Mouse (Mus musculus) activated CD4-positive, CD25-positive, alpha-beta regulatory T cell (primary cell): ENCODE measurements around the gene Sgta. TPM values are rescaled to one million over a fixed set of nuclear protein-coding genes. Genes with fewer than 3 reads are reported as not detected.

Experiments
- polyA plus RNA-seq, 2 experiments: library from polyadenylated mRNA; unstranded; fragments of 100-300 nt; shearing (Covaris generic); gene quantifications; one replicate each; pipeline ENCODE4 v1.2.1; 2017

The Sgta gene
- polyA plus RNA-seq = 10 to 100 TPM; 79.3 to 94.4 TPM

DNA sequence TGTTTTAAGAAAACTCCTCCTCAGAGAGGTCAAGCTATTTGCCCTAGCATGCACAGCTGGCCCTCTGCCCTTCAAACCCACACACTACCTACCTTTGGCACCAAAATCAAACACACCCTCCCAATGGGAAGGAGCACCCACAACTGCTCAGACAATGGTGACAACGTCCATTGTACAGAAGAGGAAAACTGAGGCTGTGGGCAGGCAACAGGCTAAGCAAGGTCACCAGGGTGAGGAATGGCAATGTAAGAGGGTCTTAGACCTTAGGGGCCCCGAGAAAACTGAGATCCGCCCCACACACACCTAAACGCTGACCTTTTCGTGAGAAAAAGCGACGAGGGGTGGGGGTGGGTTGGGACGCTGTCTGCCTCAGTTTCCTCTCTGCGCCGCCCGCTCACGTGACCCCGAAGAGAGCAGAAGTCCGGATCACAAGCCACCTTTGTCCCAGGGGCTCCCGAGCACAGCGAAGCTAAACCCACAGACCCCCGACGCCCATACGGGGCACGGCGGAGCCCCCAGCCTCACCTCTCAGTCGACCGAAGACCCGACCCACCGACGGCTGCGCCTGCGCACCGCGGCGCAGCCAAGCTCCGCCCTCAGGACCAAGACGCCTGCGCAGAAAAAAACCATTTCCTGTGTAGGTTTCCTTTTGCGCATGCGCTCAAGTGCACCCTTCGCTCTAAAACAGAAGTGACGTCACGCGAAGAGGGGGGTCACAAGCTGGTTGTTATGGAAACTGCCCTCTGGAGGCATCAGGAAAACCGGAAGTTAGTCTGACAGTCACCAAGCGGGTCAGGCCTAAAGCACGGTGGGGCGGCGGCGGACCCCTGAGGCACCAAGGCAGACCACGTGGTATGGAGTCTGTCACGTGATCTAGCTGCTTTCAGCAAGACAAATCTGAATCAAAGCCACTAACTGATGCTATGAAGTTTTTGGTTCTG is at the start of gene Sgta:
Gene Sgta, minus strand, starts transcription at position 579 of the 941 bp plus-strand sequence.

GRCm38 (mm10) chr10:81105565-81106112 is 45.7 kb upstream of the Sgta start, which contains the start of gene Map2k2:
Gene Map2k2 (plus strand): TSS chr10:81105915.

DNA sequence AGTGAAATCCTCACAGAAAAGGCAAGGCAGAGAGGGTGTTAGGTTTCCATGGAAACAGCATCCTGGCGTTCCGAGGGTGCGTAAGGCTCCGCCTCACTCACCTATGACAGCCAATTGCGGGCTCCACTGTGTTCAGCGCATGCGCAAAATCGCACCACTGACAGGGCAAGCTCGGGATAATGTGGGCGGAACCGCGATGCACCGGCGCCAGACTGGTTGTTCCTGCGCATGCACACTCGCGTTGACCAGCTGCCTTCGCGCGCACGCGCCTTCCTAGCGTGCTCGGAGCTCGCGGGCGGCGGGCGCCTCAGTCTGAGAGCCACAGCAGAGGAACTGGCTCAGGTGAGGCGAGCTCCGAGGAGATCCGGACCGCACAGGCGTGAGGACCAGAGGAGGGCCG is 9.9 kb upstream of the Sgta start, which contains the start of gene Thop1:
Gene Thop1, plus strand, starts transcription at position 200 of the 400 bp plus-strand sequence.

GRCm38 (mm10) chr10:81036988-81037580 is 22.9 kb downstream of the Sgta start, which contains the start of gene Slc39a3:
Gene Slc39a3 (minus strand): TSS chr10:81037426.

DNA sequence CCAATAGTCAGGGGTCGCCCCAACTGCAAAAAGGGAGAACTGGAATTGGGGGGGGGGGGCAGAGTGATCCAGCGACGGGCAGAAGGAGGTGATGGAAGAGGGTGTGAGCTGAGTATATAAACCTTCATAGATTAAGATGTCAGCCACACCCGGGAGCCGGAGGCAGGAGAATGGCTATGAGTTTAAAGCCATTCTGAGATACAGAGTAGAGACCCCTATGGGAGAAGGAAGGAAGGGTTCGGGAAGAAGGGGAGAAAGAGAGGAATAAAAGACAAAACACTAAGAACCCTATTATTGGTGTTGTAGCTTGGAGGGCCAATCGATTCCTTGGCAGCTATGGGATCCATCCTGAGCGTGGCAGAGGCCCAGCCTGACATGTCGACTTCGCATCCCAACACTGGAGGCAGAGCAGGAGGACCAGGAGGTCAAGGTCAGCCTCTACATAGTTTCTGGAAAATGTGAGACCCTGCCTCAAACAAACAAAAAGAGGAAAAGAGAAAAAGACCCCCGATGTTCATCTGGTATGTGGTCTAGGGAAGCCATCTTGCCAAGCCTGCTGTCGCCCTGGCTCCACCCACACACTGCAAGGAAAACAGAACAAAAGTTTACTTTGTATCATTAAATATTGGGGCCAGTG is 34.2 kb downstream of the Sgta start, which contains the start of gene Diras1:
Gene Diras1, minus strand, starts transcription at position 24 of the 637 bp plus-strand sequence.

DNA sequence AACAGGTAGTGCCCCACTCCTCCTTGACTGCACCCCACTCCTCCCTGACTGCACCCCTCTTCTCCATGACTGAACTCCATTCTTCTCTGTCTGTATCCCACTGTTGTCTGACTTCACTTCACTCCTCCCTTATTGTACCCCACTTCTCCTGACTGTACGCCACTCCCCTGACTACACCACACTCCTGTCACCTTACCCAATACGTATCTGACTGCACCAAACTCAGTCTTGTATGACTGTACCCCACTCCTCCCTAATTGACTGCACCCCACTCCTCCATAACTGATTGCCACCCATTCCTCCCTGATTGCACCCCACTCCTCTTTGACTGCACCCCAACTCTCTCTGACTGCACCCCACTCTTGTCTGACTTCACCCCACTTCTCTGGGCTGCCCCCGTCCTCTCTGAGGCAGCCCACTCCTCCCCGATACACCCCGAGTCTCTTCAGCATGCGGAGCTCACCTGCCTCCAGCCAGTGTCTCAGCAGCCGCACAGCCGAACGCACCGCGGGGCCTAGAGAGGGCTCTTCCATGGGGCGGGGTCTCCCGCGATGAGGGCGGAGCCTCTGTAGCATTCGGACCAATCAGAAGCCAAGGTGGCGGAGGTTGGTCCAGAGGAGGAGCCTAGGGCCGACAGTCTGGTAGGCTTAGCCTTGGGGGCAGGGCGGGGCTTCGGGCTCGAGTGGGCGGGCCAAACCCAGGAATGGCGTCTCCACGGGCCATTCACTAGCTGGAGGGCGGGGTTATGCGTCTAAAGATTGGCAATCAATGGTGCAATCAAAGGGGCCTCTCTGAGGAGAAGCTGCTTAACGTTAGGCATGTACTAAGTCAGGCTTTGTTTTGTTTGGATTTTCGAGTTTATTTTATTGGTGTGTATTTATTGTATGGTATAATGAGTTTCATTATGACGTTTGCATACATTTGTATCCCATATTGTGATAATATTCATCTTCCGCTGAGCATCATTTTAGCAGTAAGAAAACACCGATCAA is 45.3 kb downstream of the Sgta start, which contains the start of gene Gng7:
Gene Gng7, minus strand, starts transcription at position 553 of the 992 bp plus-strand sequence.

Other genes with a start within 250 kb of the Sgta start
- under 1 TPM in 1 of 2 experiments, not detected in 1; 0.53 TPM for gene Jsrp1, start 246.7 kb downstream of the Sgta start, polyA plus RNA-seq
- 1,000 to 10,000 TPM; 2,247 to 2,345 TPM for gene Oaz1, start 233.5 kb downstream of the Sgta start, polyA plus RNA-seq
- under 1 TPM in 1 of 2 experiments, not detected in 1; 0.21 TPM for gene Lingo3, start 216.1 kb downstream of the Sgta start, polyA plus RNA-seq
- gene Lsm7, start 205.0 kb downstream of the Sgta start, polyA plus RNA-seq = 100 to 1,000 TPM; 151 to 243 TPM
- 10 to 100 TPM; 20.9 to 29.3 TPM for gene Sppl2b, start 204.9 kb downstream of the Sgta start, polyA plus RNA-seq
- under 1 TPM in 1 of 2 experiments, not detected in 1; 0.05 TPM for gene Tmprss9, start 188.3 kb downstream of the Sgta start, polyA plus RNA-seq
- gene Timm13, start 159.2 kb downstream of the Sgta start, polyA plus RNA-seq = 100 to 1,000 TPM; 213 to 220 TPM
- 10 to 100 TPM in 1 of 2 experiments, 1 to 10 TPM in 1; 7.6 to 12.9 TPM for gene Lmnb2, start 141.9 kb downstream of the Sgta start, polyA plus RNA-seq
- gene Gadd45b, start 130.1 kb downstream of the Sgta start, polyA plus RNA-seq = 10 to 100 TPM; 40.6 to 80.6 TPM
- gene Gng7, start 45.2 kb downstream of the Sgta start, polyA plus RNA-seq = under 1 TPM in 1 of 2 experiments, not detected in 1; 0.28 TPM
- under 1 TPM in 1 of 2 experiments, not detected in 1; 0.54 TPM for gene Diras1, start 34.5 kb downstream of the Sgta start, polyA plus RNA-seq
- gene Slc39a3, start 22.8 kb downstream of the Sgta start, polyA plus RNA-seq = 10 to 100 TPM; 13.9 to 14.7 TPM
- gene Thop1, start 9.9 kb upstream of the Sgta start, polyA plus RNA-seq = 1 to 10 TPM; 6.0 to 8.7 TPM
- gene Creb3l3, start 38.7 kb upstream of the Sgta start, polyA plus RNA-seq = under 1 TPM in 1 of 2 experiments, not detected in 1; 0.22 TPM
- gene Map2k2, start 45.7 kb upstream of the Sgta start, polyA plus RNA-seq = 100 to 1,000 TPM; 162 to 191 TPM
- 10 to 100 TPM; 69.4 to 76.2 TPM for gene Zbtb7a, start 75.0 kb upstream of the Sgta start, polyA plus RNA-seq
- gene Pias4, start 107.7 kb upstream of the Sgta start, polyA plus RNA-seq = 10 to 100 TPM; 42.8 to 50.1 TPM
- gene Eef2, start 116.5 kb upstream of the Sgta start, polyA plus RNA-seq = 100 to 1,000 TPM; 640 to 647 TPM
- 100 to 1,000 TPM in 1 of 2 experiments, 10 to 100 TPM in 1; 95.7 to 104 TPM for gene Dapk3, start 122.8 kb upstream of the Sgta start, polyA plus RNA-seq
- not detected for gene 4930442H23Rik, start 123.7 kb upstream of the Sgta start, polyA plus RNA-seq
- gene Nmrk2, start 141.9 kb upstream of the Sgta start, polyA plus RNA-seq = under 1 TPM; 0.19 to 0.47 TPM
- gene Atcay, start 170.7 kb upstream of the Sgta start, polyA plus RNA-seq = 1 to 10 TPM; 5.7 to 5.8 TPM
- 1 to 10 TPM; 3.9 to 5.0 TPM for gene Zfr2, start 173.0 kb upstream of the Sgta start, polyA plus RNA-seq
- gene Matk, start 192.8 kb upstream of the Sgta start, polyA plus RNA-seq = 100 to 1,000 TPM in 1 of 2 experiments, 10 to 100 TPM in 1; 63.7 to 239 TPM
- 100 to 1,000 TPM; 153 to 154 TPM for gene Mrpl54, start 206.8 kb upstream of the Sgta start, polyA plus RNA-seq
- gene Apba3, start 206.8 kb upstream of the Sgta start, polyA plus RNA-seq = 10 to 100 TPM; 33.8 to 50.0 TPM
- 10 to 100 TPM in 1 of 2 experiments, 1 to 10 TPM in 1; 9.8 to 36.0 TPM for gene Tjp3, start 231.4 kb upstream of the Sgta start, polyA plus RNA-seq
- 10 to 100 TPM; 67.4 to 88.0 TPM for gene Pip5k1c, start 232.8 kb upstream of the Sgta start, polyA plus RNA-seq